ENCODE assay signal across 16 mouse cellular contexts in genomic region chr11:80292463-80292862, GRCm38 (mm10). TPM values are rescaled to one million over a fixed set of nuclear protein-coding genes. Genes with fewer than 3 reads are reported as not detected.
DNase-seq lines count a peak whose midpoint lies in the region; ATAC-seq lines count a peak whose summit lies in the region.
"Had no signal": no experiment of that assay in that cellular context is flagged by ENCODE, and none has a peak within 500 bp of the region (broad histone marks: within the 10 kb centered on the region; RNA-seq: fewer than 3 reads in every experiment).

No protein-coding gene starts in this region.

- peak; percentile 46 for DNase-seq in brain, adult 2 months (ENCODE audit: low read depth, low spot score)
- no peak for DNase-seq in forebrain, embryonic 11.5 days (ENCODE audit: low spot score)
- DNase-seq in midbrain, embryonic 14.5 days: peak; percentile 70
- no peak for DNase-seq in heart, postnatal 25 days (ENCODE audit: low spot score)
- no peak for DNase-seq in adipocyte (ENCODE audit: low spot score)
- DNase-seq: adrenal gland, postnatal 14 days; cerebellum, postnatal 10 days; heart, adult 18-20 months; layer of hippocampus, adult 9-11 months; liver; lung, adult 18-20 months had no signal

- H3K9ac ChIP-seq in forebrain, embryonic 11.5 days (ENCODE audit: low read length): no peak overlapping the region
- H3K9ac ChIP-seq in hindbrain, embryonic 13.5 days: peak overlapping the region; percentile 21; the same call in 1 of the 2 replicates
- H3K9ac ChIP-seq in midbrain, embryonic 14.5 days (replicated peaks; ENCODE audit: low read length): no peak overlapping the region
- H3K9ac ChIP-seq in kidney, embryonic 14.5 days (ENCODE audit: low read depth, low read length): no peak overlapping the region

- H3K4me1 ChIP-seq in forebrain, embryonic 11.5 days (replicated peaks; ENCODE audit: control insufficient read depth, insufficient read depth, low read length): peaks cover 4% of the 10 kb centered on the region; the same call in 1 of the 2 replicates
- peaks cover 52% of the 10 kb centered on the region for H3K4me1 ChIP-seq in hindbrain, embryonic 13.5 days (replicated peaks)
- H3K4me1 ChIP-seq in midbrain, embryonic 14.5 days (ENCODE audit: control insufficient read depth, insufficient read depth, low read length): peaks cover 23% of the 10 kb centered on the region
- peaks cover 16% of the 10 kb centered on the region; the same call in 1 of the 2 replicates for H3K4me1 ChIP-seq in kidney, embryonic 14.5 days (ENCODE audit: control insufficient read depth, insufficient read depth, low read length)

- H3K36me3 ChIP-seq in forebrain, embryonic 11.5 days (ENCODE audit: control insufficient read depth, insufficient read depth, low read length): no peaks in the 10 kb centered on the region
- no peaks in the 10 kb centered on the region for H3K36me3 ChIP-seq in hindbrain, embryonic 13.5 days
- no peaks in the 10 kb centered on the region for H3K36me3 ChIP-seq in midbrain, embryonic 14.5 days (ENCODE audit: control insufficient read depth, insufficient read depth, low read length)
- no peaks in the 10 kb centered on the region for H3K36me3 ChIP-seq in kidney, embryonic 14.5 days (ENCODE audit: control insufficient read depth, insufficient read depth, low read length)
- H3K36me3 ChIP-seq: G1E had no signal

- H3K27me3 ChIP-seq in forebrain, embryonic 11.5 days (ENCODE audit: control insufficient read depth, insufficient read depth, low read length): 0 out of 2 replicates have a peak, but pooled peaks cover 2% of the 10 kb centered on the region
- H3K27me3 ChIP-seq in hindbrain, embryonic 13.5 days: peaks cover 13% of the 10 kb centered on the region
- H3K27me3 ChIP-seq in midbrain, embryonic 14.5 days (ENCODE audit: control insufficient read depth, insufficient read depth, low read length): no peaks in the 10 kb centered on the region; the same call in 1 of the 2 replicates
- H3K27me3 ChIP-seq in kidney, embryonic 14.5 days (ENCODE audit: control insufficient read depth, insufficient read depth, low read length): peaks cover 13% of the 10 kb centered on the region; the same call in 1 of the 2 replicates

- H3K27ac ChIP-seq in forebrain, embryonic 11.5 days (ENCODE audit: low read depth, low read length): peak overlapping the region; percentile 37
- peak overlapping the region; percentile 90 for H3K27ac ChIP-seq in hindbrain, embryonic 13.5 days
- H3K27ac ChIP-seq in midbrain, embryonic 14.5 days (replicated peaks; ENCODE audit: low read depth, low read length): peak overlapping the region; percentile 78
- no peak overlapping the region for H3K27ac ChIP-seq in kidney, embryonic 14.5 days (ENCODE audit: low read depth, low read length)
- H3K27ac ChIP-seq: macrophage had no signal

- 0 out of 2 replicates have a peak, but pooled peaks have one; percentile 18 for ATAC-seq in forebrain, embryonic 11.5 days (replicated peaks; ENCODE audit: low FRiP score)
- ATAC-seq in hindbrain, embryonic 13.5 days (ENCODE audit: low FRiP score): peak; percentile 51
- ATAC-seq in midbrain, embryonic 14.5 days (ENCODE audit: low FRiP score, low TSS enrichment): peak; percentile 70; the same call in 1 of the 2 replicates
- no peak for ATAC-seq in kidney, embryonic 14.5 days (ENCODE audit: low FRiP score, low TSS enrichment)
- ATAC-seq: inflammation-experienced regulatory T-cells, adult 6 months had no signal

- 54% methylated on average over 7 of the region's 7 CpGs for WGBS in forebrain, embryonic 11.5 days
- 25% methylated on average over 7 of the region's 7 CpGs for WGBS in hindbrain, embryonic 13.5 days
- 20% methylated on average over 7 of the region's 7 CpGs for WGBS in midbrain, embryonic 14.5 days
- WGBS in kidney, embryonic 14.5 days: 53% methylated on average over 7 of the region's 7 CpGs

- intact Hi-C loops in heart, postnatal 25 days (cut with DNase I): no loop called here

- no peak overlapping the region for H3K4me2 ChIP-seq in forebrain, embryonic 11.5 days (ENCODE audit: low read depth, low read length, severe bottlenecking)
- no peak overlapping the region for H3K4me2 ChIP-seq in hindbrain, embryonic 13.5 days
- H3K4me2 ChIP-seq in midbrain, embryonic 14.5 days (ENCODE audit: low read length): no peak overlapping the region
- no peak overlapping the region for H3K4me2 ChIP-seq in kidney, embryonic 14.5 days (replicated peaks; ENCODE audit: low read depth, low read length)

- H3K9me3 ChIP-seq in forebrain, embryonic 11.5 days (ENCODE audit: control insufficient read depth, low read length): peaks cover 2% of the 10 kb centered on the region; the same call in 1 of the 2 replicates
- no peaks in the 10 kb centered on the region for H3K9me3 ChIP-seq in hindbrain, embryonic 13.5 days
- H3K9me3 ChIP-seq in midbrain, embryonic 14.5 days (ENCODE audit: control insufficient read depth, low read length): no peaks in the 10 kb centered on the region
- H3K9me3 ChIP-seq in kidney, embryonic 14.5 days (ENCODE audit: control insufficient read depth, low read length): no peaks in the 10 kb centered on the region
- H3K9me3 ChIP-seq: G1E had no signal

- no peak overlapping the region for H3K4me3 ChIP-seq in forebrain, embryonic 11.5 days (ENCODE audit: low read depth, low read length)
- no peak overlapping the region for H3K4me3 ChIP-seq in hindbrain, embryonic 13.5 days
- H3K4me3 ChIP-seq in midbrain, embryonic 14.5 days (replicated peaks; ENCODE audit: low read depth, low read length): no peak overlapping the region
- no peak overlapping the region for H3K4me3 ChIP-seq in kidney, embryonic 14.5 days (ENCODE audit: low read length)

RNA-seq across cellular contexts. Expression of gene Rhbdl3, which starts 8.2 kb away (rescaled TPM):
- polyA plus RNA-seq in forebrain, embryonic 11.5 days (2014; fragmentation: Nextera tagmentation; extraction: Ambion mirVana): 9.0 and 10.8 TPM in 2 replicates
- polyA plus RNA-seq in hindbrain, embryonic 13.5 days (2015; fragmentation: Nextera tagmentation; extraction: Ambion mirVana): 14.0 and 16.0 TPM in 2 replicates
- 7.3 and 12.2 TPM in 2 replicates for polyA plus RNA-seq in midbrain, embryonic 14.5 days (2014; fragmentation: Nextera tagmentation; extraction: Ambion mirVana)
- total RNA-seq in heart, postnatal 25 days (2021): 1 to 10 TPM; 7.0 to 7.5 TPM
- polyA plus RNA-seq in kidney, embryonic 14.5 days (2014; fragmentation: Nextera tagmentation; extraction: Ambion mirVana): 1.1 and 1.3 TPM in 2 replicates

Comparison
In these comparisons a context has a peak if more than half of its experiments do, and no peak if none do; other contexts are left out.
1. DNase-seq: peak in brain, adult 2 months (single experiment) and midbrain, embryonic 14.5 days (single experiment); none in forebrain, embryonic 11.5 days (single experiment), heart, postnatal 25 days (single experiment) and adipocyte (single experiment).